Mouse (Mus musculus) bone marrow, adult 2 months (tissue): ENCODE results near the gene Acot4. TPM values are rescaled to one million over a fixed set of nuclear protein-coding genes. Genes with fewer than 3 reads are reported as not detected.
A peak's percentile ranks its signal among the peaks of the same experiment; 100 is the strongest.
"Not testable (repeated sequence)": the region's sequence is repeated elsewhere in the genome, so short reads cannot be mapped to it uniquely, and the experiment has no call there.

ENCODE experiments used
- H3K27ac ChIP-seq: fragments of 200-500 bp; 2 replicates; pipeline ENCODE4 v1.5.1; 2012; ENCODE audit warnings: low read depth, mild to moderate bottlenecking, control low read depth, inconsistent platforms, low read length; ENCODE audit not compliant: control insufficient read depth, poor library complexity, insufficient read depth
- H3K4me1 ChIP-seq: fragments of 200-500 bp; 2 replicates; pipeline ENCODE4 v1.6.1; 2011; ENCODE audit warnings: low read length; ENCODE audit not compliant: control insufficient read depth, insufficient read depth
- H3K4me3 ChIP-seq: fragments of 200-500 bp; replicated peaks from 2 replicates; pipeline ENCODE3; 2011; ENCODE audit warnings: mild to moderate bottlenecking, low read depth, low read length, control low read depth; ENCODE audit not compliant: control insufficient read depth
- CTCF ChIP-seq: fragments of 200-500 bp; IDR thresholded peaks from 2 replicates; pipeline ENCODE4 v1.5.1; 2011; ENCODE audit warnings: low read length, control low read depth; ENCODE audit not compliant: control insufficient read depth, insufficient read depth
- POLR2A ChIP-seq: fragments of 200-500 bp; IDR thresholded peaks from 2 replicates; pipeline ENCODE4 v1.6.1; 2011; ENCODE audit warnings: low read depth, mild to moderate bottlenecking, control low read depth, low read length, borderline replicate concordance; ENCODE audit not compliant: control insufficient read depth
- WGBS: fragments of 180-500 bp; shearing (Covaris S2); methylation state at CpG from one replicate; pipeline ENCODE4 v1.1.7; 2018; 5-methylcytosine and 5-hydroxymethylcytosine counted together
- polyA plus RNA-seq: library from polyadenylated mRNA; stranded (reverse); fragments of >200 nt; gene quantifications from 2 replicates; pipeline ENCODE4 v1.2.4, GENCODE M21; 2011; ENCODE audit warnings: low replicate concordance; ENCODE audit not compliant: missing spikeins, insufficient read depth, insufficient read length

Gene Acot4
- polyA plus RNA-seq, 1 experiment, result 0.32 TPM

- Histone ChIP-seq H3K4me1 (no peaks in the 10 kb centered on the region), H3K27ac (no peak overlapping the region), H3K4me3 (no peak overlapping the region)
- TF ChIP-seq CTCF, result no peak
- TF ChIP-seq POLR2A, result no peak
- WGBS, result 88% methylated on average over 20 of the region's 20 CpGs
These were observed 24.2 kb downstream of the Acot4 start for GRCm38 (mm10) chr12:84062336-84062735.

- Histone ChIP-seq H3K4me1 (no peaks in the 10 kb centered on the region), H3K27ac (no peak overlapping the region), H3K4me3 (no peak overlapping the region)
- no peak for TF ChIP-seq POLR2A
- TF ChIP-seq CTCF, result peak; percentile 57; the same call in 1 of the 2 replicates
- WGBS, result 68% methylated on average over 5 of the region's 5 CpGs
These were observed 25.0 kb downstream of the Acot4 start for GRCm38 (mm10) chr12:84063228-84063627.

- no peaks in the 10 kb centered on the region for H3K4me1 ChIP-seq
- H3K27ac ChIP-seq, result no peak overlapping the region
- H3K4me3 ChIP-seq, result no peak overlapping the region
- TF ChIP-seq CTCF (no peak), POLR2A (no peak)
- WGBS, result 73% methylated on average over 2 of the region's 2 CpGs
These were observed 25.7 kb downstream of the Acot4 start for GRCm38 (mm10) chr12:84063833-84064232.

GRCm38 (mm10) chr12:84064621-84065020 lies 26.4 kb downstream of the Acot4 start:
- H3K4me1 ChIP-seq, result no peaks in the 10 kb centered on the region
- TF ChIP-seq CTCF (no peak), POLR2A (no peak)
- WGBS, result 69% methylated on average over 8 of the region's 8 CpGs
- H3K4me3 ChIP-seq, result no peak overlapping the region
- H3K27ac ChIP-seq, result no peak overlapping the region

- H3K4me1 ChIP-seq, result no peaks in the 10 kb centered on the region
- no peak for TF ChIP-seq CTCF
- no peak for TF ChIP-seq POLR2A
- H3K27ac ChIP-seq, result no peak overlapping the region
- 73% methylated on average over 4 of the region's 4 CpGs for WGBS
- no peak overlapping the region for H3K4me3 ChIP-seq
These were observed 29.6 kb downstream of the Acot4 start for GRCm38 (mm10) chr12:84067752-84068151.

GRCm38 (mm10) chr12:84068296-84068695 lies 30.1 kb downstream of the Acot4 start:
- Histone ChIP-seq H3K27ac (no peak overlapping the region), H3K4me3 (no peak overlapping the region), H3K4me1 (no peaks in the 10 kb centered on the region)
- TF ChIP-seq POLR2A (no peak), CTCF (no peak)
- WGBS, result 66% methylated on average over 8 of the region's 8 CpGs

GRCm38 (mm10) chr12:84068986-84069385 lies 30.8 kb downstream of the Acot4 start, which contains the start of gene Acot5:
Acot5 (plus strand) TSS chr12:84069325.
- H3K4me3 ChIP-seq, result no peak within 1 kb of the TSS
- H3K27ac ChIP-seq, result no peak within 1 kb of the TSS
- WGBS, result 52% methylated on average over 9 of the region's 9 CpGs
- H3K4me1 ChIP-seq, result no peaks in the 10 kb centered on the region
- TF ChIP-seq CTCF, result no peak

GRCm38 (mm10) chr12:84069582-84069981 lies 31.4 kb downstream of the Acot4 start:
- WGBS, result 3% methylated on average over 50 of the region's 52 CpGs
- H3K4me3 ChIP-seq, H3K4me1 ChIP-seq, H3K27ac ChIP-seq: not testable (repeated sequence)

GRCm38 (mm10) chr12:84071696-84072095 lies 33.5 kb downstream of the Acot4 start:
- 82% methylated on average over 2 of the region's 2 CpGs for WGBS
- no peaks in the 10 kb centered on the region for H3K4me1 ChIP-seq
- H3K4me3 ChIP-seq, result no peak overlapping the region
- TF ChIP-seq CTCF, result no peak
- no peak overlapping the region for H3K27ac ChIP-seq
